Mouse (Mus musculus) liver, embryonic 15.5 days (tissue): ENCODE results near the gene Igf2bp2. TPM values are rescaled to one million over a fixed set of nuclear protein-coding genes. Genes with fewer than 3 reads are reported as not detected.

Experiments
- ATAC-seq: fragments of 200-750 bp; cut with Nextera tagmentation; 2 replicates; pipeline ENCODE4 v1.8.0; 2017; ENCODE audit warnings: moderate number of reproducible peaks, mild to moderate bottlenecking, moderate library complexity; ENCODE audit not compliant: insufficient read depth
- H3K27ac ChIP-seq: fragments of 300-500 bp; sonication (generic); replicated peaks from 2 replicates; pipeline ENCODE4 v1.5.1; 2015; ENCODE audit warnings: mild to moderate bottlenecking, inconsistent platforms
- H3K27me3 ChIP-seq: fragments of 300-500 bp; sonication (generic); 2 replicates; pipeline ENCODE4 v1.6.1; 2015; ENCODE audit warnings: mild to moderate bottlenecking, inconsistent platforms
- H3K36me3 ChIP-seq: fragments of 300-500 bp; sonication (generic); replicated peaks from 2 replicates; pipeline ENCODE4 v1.6.1; 2015; ENCODE audit warnings: moderate library complexity, mild to moderate bottlenecking, inconsistent platforms
- H3K4me1 ChIP-seq: fragments of 300-500 bp; sonication (generic); replicated peaks from 2 replicates; pipeline ENCODE4 v1.6.1; 2015; ENCODE audit warnings: inconsistent platforms
- H3K4me2 ChIP-seq: fragments of 300-500 bp; sonication (generic); 2 replicates; pipeline ENCODE4 v1.6.1; 2015; ENCODE audit warnings: moderate library complexity, mild to moderate bottlenecking, inconsistent platforms
- H3K4me3 ChIP-seq: fragments of 300-500 bp; sonication (generic); replicated peaks from 2 replicates; pipeline ENCODE4 v1.5.1; 2015; ENCODE audit warnings: mild to moderate bottlenecking, inconsistent platforms
- H3K9ac ChIP-seq: fragments of 300-500 bp; sonication (generic); 2 replicates; pipeline ENCODE4 v1.6.1; 2015; ENCODE audit warnings: moderate library complexity, mild to moderate bottlenecking, inconsistent platforms
- H3K9me3 ChIP-seq: fragments of 300-500 bp; sonication (generic); replicated peaks from 2 replicates; pipeline ENCODE4 v1.6.1; 2016; ENCODE audit warnings: inconsistent platforms
- WGBS: fragments of 180-500 bp; shearing (Covaris S2); methylation state at CpG from one replicate; pipeline ENCODE4 v1.1.7; 2015; ENCODE audit warnings: mixed read lengths; ENCODE audit not compliant: insufficient replicate concordance; 5-methylcytosine and 5-hydroxymethylcytosine counted together
- polyA plus RNA-seq: library from polyadenylated mRNA; unstranded; fragments of >200 nt; fragmentation: Nextera tagmentation; extraction: Ambion mirVana; gene quantifications from 2 replicates; pipeline ENCODE4 v1.2.1, GENCODE M21; 2015

Igf2bp2 gene
- polyA plus RNA-seq, 1 experiment from 2014 or later = 8.7 TPM

DNA sequence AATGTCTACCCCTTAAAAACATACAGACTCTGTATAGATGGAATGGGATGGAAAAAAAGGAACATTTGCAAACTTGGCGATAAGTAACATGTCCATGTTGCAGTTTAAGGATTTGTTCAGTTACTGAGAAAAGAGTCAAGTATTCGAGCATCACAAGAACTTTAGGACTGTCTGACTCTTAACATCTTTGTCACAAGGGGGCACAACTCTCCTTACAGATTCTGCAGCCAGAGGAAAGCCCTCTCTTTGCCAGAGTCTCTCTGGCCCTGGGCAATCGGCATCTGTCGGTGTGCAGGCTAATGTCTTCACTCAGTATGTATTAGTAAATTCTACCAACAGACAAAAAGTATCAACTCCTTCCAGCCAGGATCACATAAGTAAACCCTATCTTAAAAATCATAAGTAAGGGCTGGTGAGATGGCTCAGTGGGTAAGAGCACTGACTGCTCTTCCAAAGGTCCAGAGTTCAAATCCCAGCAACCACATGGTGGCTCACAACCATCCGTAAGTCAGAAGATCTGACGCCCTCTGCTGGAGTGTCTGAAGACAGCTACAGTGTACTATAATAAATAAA lies 57.0 kb downstream of the Igf2bp2 start:
- H3K27me3 ChIP-seq = no peaks in the 10 kb centered on the region
- peaks cover 7% of the 10 kb centered on the region; the same call in 1 of the 2 replicates for H3K4me1 ChIP-seq
- no peaks in the 10 kb centered on the region for H3K9me3 ChIP-seq
- no peak for ATAC-seq
- H3K9ac ChIP-seq = no peak overlapping the region
- 68% methylated on average over 6 of the region's 6 CpGs for WGBS
- no peaks in the 10 kb centered on the region for H3K36me3 ChIP-seq
- no peak overlapping the region for H3K27ac ChIP-seq
- no peak overlapping the region for H3K4me3 ChIP-seq
- H3K4me2 ChIP-seq = no peak overlapping the region

- Histone ChIP-seq H3K4me2 (no peak overlapping the region), H3K4me3 (no peak overlapping the region), H3K4me1 (no peaks in the 10 kb centered on the region), H3K27me3 (no peaks in the 10 kb centered on the region), H3K36me3 (no peaks in the 10 kb centered on the region), H3K9ac (no peak overlapping the region), H3K27ac (no peak overlapping the region), H3K9me3 (no peaks in the 10 kb centered on the region)
- WGBS = 49% methylated on average over 2 of the region's 2 CpGs
- no peak for ATAC-seq
Observed at GRCm38 (mm10) chr16:22100067-22100466, 63.0 kb downstream of the Igf2bp2 start.

DNA sequence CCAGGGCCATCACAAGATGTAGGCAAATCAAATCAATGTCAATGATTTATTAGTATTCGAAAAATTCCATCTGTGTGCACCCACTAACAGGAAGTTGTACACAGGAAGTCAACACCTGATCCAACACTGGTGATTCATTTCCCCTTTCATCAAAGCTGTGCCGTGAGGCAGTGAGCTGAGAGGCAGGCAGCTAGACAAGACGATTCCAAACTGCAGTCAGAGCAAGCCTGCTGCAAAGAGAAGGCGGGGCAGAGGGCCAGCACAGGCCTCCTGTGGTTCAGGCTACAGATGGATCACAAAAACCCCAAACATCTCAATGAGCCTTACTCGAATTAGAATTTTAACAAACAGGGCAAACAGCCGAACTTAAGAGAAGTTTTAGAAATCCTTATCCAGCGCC lies 65.4 kb downstream of the Igf2bp2 start:
- Histone ChIP-seq H3K27ac (no peak overlapping the region), H3K9ac (no peak overlapping the region), H3K4me2 (no peak overlapping the region), H3K4me1 (no peaks in the 10 kb centered on the region), H3K36me3 (no peaks in the 10 kb centered on the region), H3K9me3 (no peaks in the 10 kb centered on the region), H3K4me3 (no peak overlapping the region), H3K27me3 (no peaks in the 10 kb centered on the region)
- ATAC-seq = no peak
- 38% methylated on average over 7 of the region's 7 CpGs for WGBS

GRCm38 (mm10) chr16:22095751-22096150 lies 67.3 kb downstream of the Igf2bp2 start:
- Histone ChIP-seq H3K9ac (no peak overlapping the region), H3K4me2 (no peak overlapping the region), H3K36me3 (no peaks in the 10 kb centered on the region), H3K27ac (no peak overlapping the region), H3K4me1 (no peaks in the 10 kb centered on the region), H3K4me3 (no peak overlapping the region), H3K27me3 (no peaks in the 10 kb centered on the region), H3K9me3 (no peaks in the 10 kb centered on the region)
- no peak for ATAC-seq
- 26% methylated on average over 1 of the region's 1 CpGs for WGBS

DNA sequence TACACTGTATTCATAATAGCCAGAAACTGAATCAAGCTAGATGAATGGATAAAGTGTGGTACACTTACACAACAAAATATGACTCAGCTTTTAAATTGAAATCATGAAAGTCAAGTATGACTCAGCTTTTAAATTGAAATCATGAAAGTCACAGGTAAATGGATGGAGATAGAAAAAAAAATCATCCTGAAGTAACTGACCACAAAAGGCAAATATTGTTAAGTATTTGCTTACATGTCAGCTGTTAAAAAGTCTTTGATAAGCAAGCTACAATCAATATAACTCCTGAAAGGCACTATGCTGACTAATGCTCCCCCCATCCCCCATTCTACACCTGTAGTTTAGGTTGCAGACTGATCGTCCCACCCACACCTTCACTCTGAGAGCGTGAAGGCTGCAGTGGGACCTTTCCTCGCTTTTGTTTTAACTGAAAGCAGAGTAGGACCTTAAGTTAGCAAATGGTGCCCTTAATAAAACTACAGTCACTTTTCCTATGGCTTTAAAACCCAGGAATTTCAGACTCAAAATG lies 71.8 kb downstream of the Igf2bp2 start:
- no peaks in the 10 kb centered on the region for H3K27me3 ChIP-seq
- no peak for ATAC-seq
- no peak overlapping the region for H3K4me2 ChIP-seq
- 0 out of 2 replicates have a peak, but pooled peaks cover 3% of the 10 kb centered on the region for H3K36me3 ChIP-seq
- no peak overlapping the region for H3K4me3 ChIP-seq
- H3K9me3 ChIP-seq = no peaks in the 10 kb centered on the region
- H3K9ac ChIP-seq = no peak overlapping the region
- WGBS = 56% methylated on average over 3 of the region's 3 CpGs
- H3K4me1 ChIP-seq = no peaks in the 10 kb centered on the region
- no peak overlapping the region for H3K27ac ChIP-seq

GRCm38 (mm10) chr16:22085411-22085810 lies 77.7 kb downstream of the Igf2bp2 start:
- no peak overlapping the region for H3K9ac ChIP-seq
- no peak for ATAC-seq

GRCm38 (mm10) chr16:22080125-22080710 lies 82.9 kb downstream of the Igf2bp2 start:
- Histone ChIP-seq H3K27me3 (no peaks in the 10 kb centered on the region), H3K27ac (no peak overlapping the region), H3K9ac (no peak overlapping the region), H3K4me3 (no peak overlapping the region), H3K4me2 (no peak overlapping the region), H3K9me3 (no peaks in the 10 kb centered on the region), H3K4me1 (no peaks in the 10 kb centered on the region), H3K36me3 (no peaks in the 10 kb centered on the region)
- WGBS = 68% methylated on average over 12 of the region's 12 CpGs
- ATAC-seq = no peak

More at GRCm38 (mm10) chr16:22085411-22085810, 77.7 kb downstream of the Igf2bp2 start:
- Histone ChIP-seq H3K27me3 (no peaks in the 10 kb centered on the region), H3K27ac (no peak overlapping the region), H3K4me2 (no peak overlapping the region), H3K4me3 (no peak overlapping the region), H3K9me3 (no peaks in the 10 kb centered on the region), H3K36me3 (0 out of 2 replicates have a peak, but pooled peaks cover 3% of the 10 kb centered on the region), H3K4me1 (no peaks in the 10 kb centered on the region)
- whole genome bisulfite sequencing = 64% methylated on average over 4 of the region's 4 CpGs

- ATAC-seq = no peak
Observed at GRCm38 (mm10) chr16:22076620-22076941, 86.5 kb downstream of the Igf2bp2 start.

DNA sequence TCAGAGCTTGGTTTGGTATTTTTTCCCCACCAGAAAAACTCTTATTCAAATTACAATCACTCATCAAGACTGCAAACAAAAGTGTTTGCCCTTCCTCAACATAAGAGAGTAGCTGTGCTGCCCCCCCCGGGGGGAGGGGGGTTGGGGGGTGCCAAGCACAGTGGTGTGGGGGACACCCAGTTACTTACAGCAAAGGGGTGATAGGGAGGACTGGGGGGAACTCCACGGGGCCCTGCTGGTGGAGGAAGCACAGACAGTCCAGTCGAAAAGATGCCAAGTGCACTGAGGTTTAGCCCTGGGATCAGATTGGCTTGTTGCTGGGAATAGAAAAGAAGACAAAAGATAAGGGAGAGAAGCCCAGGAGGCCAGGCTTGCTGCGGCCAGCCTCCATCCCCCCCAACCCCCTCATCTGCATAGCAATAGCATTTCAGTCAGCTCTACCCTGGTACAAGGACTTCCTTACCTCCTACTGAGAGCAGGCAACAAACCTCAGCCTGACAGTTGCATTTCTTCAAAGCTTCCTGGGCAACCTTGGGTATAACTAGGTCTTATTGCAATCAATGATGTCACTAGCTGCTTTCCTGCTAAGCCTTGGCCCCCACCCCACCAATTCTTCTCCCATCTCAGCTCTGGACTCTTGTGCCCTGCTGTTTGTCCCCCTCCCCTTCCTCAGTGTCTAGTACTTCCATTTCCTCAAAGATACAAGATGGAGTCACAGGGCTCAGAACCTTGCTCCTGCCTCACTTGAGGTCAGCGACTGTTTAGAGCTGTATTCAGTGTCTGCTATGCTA lies 87.1 kb downstream of the Igf2bp2 start:
- Histone ChIP-seq H3K4me2 (no peak overlapping the region), H3K9ac (no peak overlapping the region), H3K36me3 (no peaks in the 10 kb centered on the region; the same call in 1 of the 2 replicates), H3K4me3 (no peak overlapping the region), H3K9me3 (no peaks in the 10 kb centered on the region), H3K27me3 (no peaks in the 10 kb centered on the region), H3K4me1 (no peaks in the 10 kb centered on the region), H3K27ac (no peak overlapping the region)
- ATAC-seq = no peak
- 37% methylated on average over 5 of the region's 5 CpGs for WGBS

More at GRCm38 (mm10) chr16:22076620-22076941, 86.5 kb downstream of the Igf2bp2 start:
- 63% methylated on average over 4 of the region's 4 CpGs for WGBS
- Histone ChIP-seq H3K27me3 (no peaks in the 10 kb centered on the region), H3K4me2 (no peak overlapping the region), H3K27ac (no peak overlapping the region), H3K4me3 (no peak overlapping the region), H3K9me3 (no peaks in the 10 kb centered on the region), H3K4me1 (no peaks in the 10 kb centered on the region), H3K36me3 (no peaks in the 10 kb centered on the region; the same call in 1 of the 2 replicates), H3K9ac (no peak overlapping the region)

- no peaks in the 10 kb centered on the region; the same call in 1 of the 2 replicates for H3K36me3 ChIP-seq
- no peak overlapping the region for H3K4me3 ChIP-seq
- no peak overlapping the region for H3K4me2 ChIP-seq
- no peaks in the 10 kb centered on the region for H3K27me3 ChIP-seq
- H3K9ac ChIP-seq = no peak overlapping the region
- H3K4me1 ChIP-seq = no peaks in the 10 kb centered on the region
- 60% methylated on average over 6 of the region's 6 CpGs for WGBS
- H3K9me3 ChIP-seq = no peaks in the 10 kb centered on the region
- H3K27ac ChIP-seq = no peak overlapping the region
- ATAC-seq = no peak
Observed at GRCm38 (mm10) chr16:22075067-22075466, 88.0 kb downstream of the Igf2bp2 start.

GRCm38 (mm10) chr16:22071361-22071760 lies 91.7 kb downstream of the Igf2bp2 start:
- Histone ChIP-seq H3K36me3 (peaks cover 6% of the 10 kb centered on the region; the same call in 1 of the 2 replicates), H3K27ac (no peak overlapping the region), H3K9ac (no peak overlapping the region), H3K4me3 (no peak overlapping the region), H3K4me2 (no peak overlapping the region), H3K4me1 (no peaks in the 10 kb centered on the region), H3K27me3 (no peaks in the 10 kb centered on the region), H3K9me3 (no peaks in the 10 kb centered on the region)
- whole genome bisulfite sequencing = 70% methylated on average over 7 of the region's 7 CpGs
- no peak for ATAC-seq
